Mouse (Mus musculus) bone marrow, adult 2 months (tissue): Measurements from ENCODE around the gene Sec23ip. TPM values are rescaled to one million over a fixed set of nuclear protein-coding genes. Genes with fewer than 3 reads are reported as not detected.
"Not testable (repeated sequence)": the region's sequence is repeated elsewhere in the genome, so short reads cannot be mapped to it uniquely, and the experiment has no call there.

Source experiments
- H3K27ac ChIP-seq: fragments of 200-500 bp; 2 replicates; pipeline ENCODE4 v1.5.1; 2012; ENCODE audit warnings: low read depth, mild to moderate bottlenecking, control low read depth, inconsistent platforms, low read length; ENCODE audit not compliant: control insufficient read depth, poor library complexity, insufficient read depth
- H3K4me1 ChIP-seq: fragments of 200-500 bp; 2 replicates; pipeline ENCODE4 v1.6.1; 2011; ENCODE audit warnings: low read length; ENCODE audit not compliant: control insufficient read depth, insufficient read depth
- H3K4me3 ChIP-seq: fragments of 200-500 bp; replicated peaks from 2 replicates; pipeline ENCODE3; 2011; ENCODE audit warnings: mild to moderate bottlenecking, low read depth, low read length, control low read depth; ENCODE audit not compliant: control insufficient read depth
- CTCF ChIP-seq: fragments of 200-500 bp; IDR thresholded peaks from 2 replicates; pipeline ENCODE4 v1.5.1; 2011; ENCODE audit warnings: low read length, control low read depth; ENCODE audit not compliant: control insufficient read depth, insufficient read depth
- POLR2A ChIP-seq: fragments of 200-500 bp; IDR thresholded peaks from 2 replicates; pipeline ENCODE4 v1.6.1; 2011; ENCODE audit warnings: low read depth, mild to moderate bottlenecking, control low read depth, low read length, borderline replicate concordance; ENCODE audit not compliant: control insufficient read depth
- WGBS: fragments of 180-500 bp; shearing (Covaris S2); methylation state at CpG from one replicate; pipeline ENCODE4 v1.1.7; 2018; 5-methylcytosine and 5-hydroxymethylcytosine counted together
- polyA plus RNA-seq: library from polyadenylated mRNA; stranded (reverse); fragments of >200 nt; gene quantifications from 2 replicates; pipeline ENCODE4 v1.2.4, GENCODE M21; 2011; ENCODE audit warnings: low replicate concordance; ENCODE audit not compliant: missing spikeins, insufficient read depth, insufficient read length

Gene Sec23ip
- 12.1 and 12.6 TPM in 2 replicates for polyA plus RNA-seq

GRCm38 (mm10) chr7:128744684-128745485 lies at the start of gene Sec23ip:
Sec23ip (plus strand) TSS chr7:128744943.
- peaks cover 6% of the 10 kb centered on the region for H3K4me1 ChIP-seq
- peak within 1 kb of the TSS; percentile 95 for H3K4me3 ChIP-seq
- under 1% methylated on average over 55 of the region's 55 CpGs for WGBS
- H3K27ac ChIP-seq, result peak within 1 kb of the TSS; percentile 64
- TF ChIP-seq POLR2A (peak; percentile 95), CTCF (no peak)

- not testable (repeated sequence) for H3K27ac ChIP-seq, H3K4me1 ChIP-seq, H3K4me3 ChIP-seq
- 77% methylated on average over 6 of the region's 6 CpGs for WGBS
Measured at GRCm38 (mm10) chr7:128699959-128700358, 44.8 kb upstream of the Sec23ip start.

GRCm38 (mm10) chr7:128705735-128706134 lies 39.0 kb upstream of the Sec23ip start:
- H3K27ac ChIP-seq, result no peak overlapping the region
- no peak overlapping the region for H3K4me3 ChIP-seq
- 29% methylated on average over 4 of the region's 4 CpGs for whole genome bisulfite sequencing
- TF ChIP-seq CTCF (peak; percentile 96), POLR2A (no peak)
- H3K4me1 ChIP-seq, result no peaks in the 10 kb centered on the region

- Histone ChIP-seq H3K4me1 (no peaks in the 10 kb centered on the region), H3K27ac (no peak overlapping the region), H3K4me3 (no peak overlapping the region)
- no peak for TF ChIP-seq POLR2A
- TF ChIP-seq CTCF, result no peak
- WGBS, result 70% methylated on average over 4 of the region's 4 CpGs
Measured at GRCm38 (mm10) chr7:128717991-128718390, 26.8 kb upstream of the Sec23ip start.

- 10% methylated on average over 4 of the region's 4 CpGs for WGBS
Measured at GRCm38 (mm10) chr7:128724761-128725160, 20.0 kb upstream of the Sec23ip start.

GRCm38 (mm10) chr7:128725189-128725588 lies 19.6 kb upstream of the Sec23ip start:
- Histone ChIP-seq H3K4me3 (no peak overlapping the region), H3K27ac (no peak overlapping the region), H3K4me1 (peaks cover 4% of the 10 kb centered on the region; the same call in 1 of the 2 replicates)
- TF ChIP-seq POLR2A (no peak), CTCF (no peak)
- 80% methylated on average over 9 of the region's 9 CpGs for WGBS

More at GRCm38 (mm10) chr7:128724761-128725160, 20.0 kb upstream of the Sec23ip start:
- no peak overlapping the region for H3K27ac ChIP-seq
- peaks cover 4% of the 10 kb centered on the region; the same call in 1 of the 2 replicates for H3K4me1 ChIP-seq
- no peak overlapping the region for H3K4me3 ChIP-seq
- TF ChIP-seq POLR2A, result no peak
- TF ChIP-seq CTCF, result no peak

- H3K4me3 ChIP-seq, result no peak overlapping the region
- WGBS, result 88% methylated on average over 10 of the region's 10 CpGs
- peaks cover 4% of the 10 kb centered on the region; the same call in 1 of the 2 replicates for H3K4me1 ChIP-seq
Measured at GRCm38 (mm10) chr7:128726999-128727398, 17.7 kb upstream of the Sec23ip start.

GRCm38 (mm10) chr7:128727701-128728100 lies 17.0 kb upstream of the Sec23ip start:
- TF ChIP-seq POLR2A, result no peak
- Histone ChIP-seq H3K27ac (no peak overlapping the region), H3K4me3 (no peak overlapping the region), H3K4me1 (peaks cover 4% of the 10 kb centered on the region; the same call in 1 of the 2 replicates)
- WGBS, result 65% methylated on average over 5 of the region's 5 CpGs

More at GRCm38 (mm10) chr7:128726999-128727398, 17.7 kb upstream of the Sec23ip start:
- H3K27ac ChIP-seq, result no peak overlapping the region
- TF ChIP-seq POLR2A (no peak), CTCF (no peak)

- H3K4me1 ChIP-seq, result peaks cover 4% of the 10 kb centered on the region; the same call in 1 of the 2 replicates
- TF ChIP-seq POLR2A (no peak), CTCF (no peak)
- 7% methylated on average over 10 of the region's 10 CpGs for WGBS
- no peak overlapping the region for H3K4me3 ChIP-seq
- H3K27ac ChIP-seq, result no peak overlapping the region
Measured at GRCm38 (mm10) chr7:128728738-128729137, 16.0 kb upstream of the Sec23ip start.
